Mouse (Mus musculus): Measurements from ENCODE around the gene Hmga2.

GRCm38 (mm10) chr10:120397211-120397631 lies 79.0 kb downstream of the Hmga2 start:
- TF ChIP-seq POLR2A (IDR thresholded peaks at IDR 0.05; ENCODE audit: insufficient read depth, low read depth, low read length) (no peak), CTCF (IDR thresholded peaks at IDR 0.05; ENCODE audit: insufficient read depth, low read depth, low read length) (no peak)

Measured in olfactory bulb, adult 2 months (tissue).